Mouse (Mus musculus): Measurements from ENCODE around the gene Dcakd. TPM values are rescaled to one million over a fixed set of nuclear protein-coding genes. Genes with fewer than 3 reads are reported as not detected.

Gene Dcakd
- polyA plus RNA-seq, 1 experiment from 2014 or later: 276 TPM

DNA sequence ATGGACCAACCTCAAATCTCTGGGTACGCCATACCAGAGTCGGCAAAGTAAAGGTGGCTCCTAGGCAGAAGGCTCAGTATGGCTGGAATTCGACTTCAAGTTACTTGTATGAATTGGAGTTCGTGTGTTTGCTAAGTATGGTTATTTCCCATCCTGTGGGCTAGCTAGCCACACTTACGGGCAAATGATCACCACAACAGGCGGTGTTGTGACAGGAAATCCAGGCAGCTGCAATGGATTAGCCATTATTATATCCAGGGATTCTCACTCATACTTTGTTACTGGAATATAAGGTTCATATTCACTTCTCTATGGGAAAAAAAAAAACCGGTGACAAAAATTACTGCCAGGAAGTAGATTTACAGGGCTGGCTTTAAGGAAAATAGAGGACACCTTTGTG, 8.8 kb downstream of the Dcakd start:
- Histone ChIP-seq H3K9ac (ENCODE audit: low read length) (no peak overlapping the region), H3K9me3 (ENCODE audit: control insufficient read depth, low read length) (no peaks in the 10 kb centered on the region), H3K4me2 (ENCODE audit: low read depth, low read length, severe bottlenecking) (no peak overlapping the region), H3K36me3 (ENCODE audit: control insufficient read depth, insufficient read depth, low read length) (no peaks in the 10 kb centered on the region), H3K4me1 (replicated peaks; ENCODE audit: control insufficient read depth, insufficient read depth, low read length) (peaks cover 3% of the 10 kb centered on the region; the same call in 1 of the 2 replicates), H3K27me3 (ENCODE audit: control insufficient read depth, insufficient read depth, low read length) (no peaks in the 10 kb centered on the region), H3K4me3 (ENCODE audit: low read depth, low read length) (no peak overlapping the region), H3K27ac (ENCODE audit: low read depth, low read length) (no peak overlapping the region)
- WGBS: 90% methylated on average over 7 of the region's 7 CpGs
- DNase-seq (ENCODE audit: low spot score): no peak
- ATAC-seq (replicated peaks; ENCODE audit: low FRiP score): no peak

GRCm38 (mm10) chr11:103018860-103019259, 9.3 kb downstream of the Dcakd start:
- no peaks in the 10 kb centered on the region for H3K36me3 ChIP-seq (ENCODE audit: control insufficient read depth, insufficient read depth, low read length)
- H3K4me3 ChIP-seq (ENCODE audit: low read depth, low read length): no peak overlapping the region
- ATAC-seq (replicated peaks; ENCODE audit: low FRiP score) (no peak), DNase-seq (ENCODE audit: low spot score) (no peak)
- peaks cover 3% of the 10 kb centered on the region; the same call in 1 of the 2 replicates for H3K4me1 ChIP-seq (replicated peaks; ENCODE audit: control insufficient read depth, insufficient read depth, low read length)
- H3K27ac ChIP-seq (ENCODE audit: low read depth, low read length): no peak overlapping the region
- 80% methylated on average over 6 of the region's 6 CpGs for WGBS
- H3K9ac ChIP-seq (ENCODE audit: low read length): no peak overlapping the region
- no peak overlapping the region for H3K4me2 ChIP-seq (ENCODE audit: low read depth, low read length, severe bottlenecking)
- H3K9me3 ChIP-seq (ENCODE audit: control insufficient read depth, low read length): no peaks in the 10 kb centered on the region
- H3K27me3 ChIP-seq (ENCODE audit: control insufficient read depth, insufficient read depth, low read length): no peaks in the 10 kb centered on the region

- whole genome bisulfite sequencing: 79% methylated on average over 9 of the region's 9 CpGs
- Histone ChIP-seq H3K9me3 (ENCODE audit: control insufficient read depth, low read length) (no peaks in the 10 kb centered on the region), H3K9ac (ENCODE audit: low read length) (no peak overlapping the region), H3K4me1 (replicated peaks; ENCODE audit: control insufficient read depth, insufficient read depth, low read length) (peaks cover 3% of the 10 kb centered on the region; the same call in 1 of the 2 replicates), H3K4me3 (ENCODE audit: low read depth, low read length) (no peak overlapping the region), H3K27ac (ENCODE audit: low read depth, low read length) (no peak overlapping the region), H3K4me2 (ENCODE audit: low read depth, low read length, severe bottlenecking) (no peak overlapping the region), H3K27me3 (ENCODE audit: control insufficient read depth, insufficient read depth, low read length) (no peaks in the 10 kb centered on the region), H3K36me3 (ENCODE audit: control insufficient read depth, insufficient read depth, low read length) (peaks cover 3% of the 10 kb centered on the region; the same call in 1 of the 2 replicates)
- DNase-seq (ENCODE audit: low spot score) (no peak), ATAC-seq (replicated peaks; ENCODE audit: low FRiP score) (no peak)
Measured at GRCm38 (mm10) chr11:103017661-103018060, 10.5 kb downstream of the Dcakd start.

GRCm38 (mm10) chr11:103016930-103017329, 11.2 kb downstream of the Dcakd start:
- H3K4me3 ChIP-seq (ENCODE audit: low read depth, low read length): peak overlapping the region; percentile 68
- H3K4me2 ChIP-seq (ENCODE audit: low read depth, low read length, severe bottlenecking): peak overlapping the region; percentile 54
- H3K9me3 ChIP-seq (ENCODE audit: control insufficient read depth, low read length): no peaks in the 10 kb centered on the region
- H3K4me1 ChIP-seq (replicated peaks; ENCODE audit: control insufficient read depth, insufficient read depth, low read length): peaks cover 3% of the 10 kb centered on the region; the same call in 1 of the 2 replicates
- H3K9ac ChIP-seq (ENCODE audit: low read length): peak overlapping the region; percentile 94
- peak; percentile 97 for ATAC-seq (replicated peaks; ENCODE audit: low FRiP score)
- H3K27ac ChIP-seq (ENCODE audit: low read depth, low read length): peak overlapping the region; percentile 93
- peak; percentile 98 for DNase-seq (ENCODE audit: low spot score)
- H3K36me3 ChIP-seq (ENCODE audit: control insufficient read depth, insufficient read depth, low read length): peaks cover 3% of the 10 kb centered on the region; the same call in 1 of the 2 replicates
- under 1% methylated on average over 40 of the region's 41 CpGs for WGBS
- no peaks in the 10 kb centered on the region for H3K27me3 ChIP-seq (ENCODE audit: control insufficient read depth, insufficient read depth, low read length)

DNA sequence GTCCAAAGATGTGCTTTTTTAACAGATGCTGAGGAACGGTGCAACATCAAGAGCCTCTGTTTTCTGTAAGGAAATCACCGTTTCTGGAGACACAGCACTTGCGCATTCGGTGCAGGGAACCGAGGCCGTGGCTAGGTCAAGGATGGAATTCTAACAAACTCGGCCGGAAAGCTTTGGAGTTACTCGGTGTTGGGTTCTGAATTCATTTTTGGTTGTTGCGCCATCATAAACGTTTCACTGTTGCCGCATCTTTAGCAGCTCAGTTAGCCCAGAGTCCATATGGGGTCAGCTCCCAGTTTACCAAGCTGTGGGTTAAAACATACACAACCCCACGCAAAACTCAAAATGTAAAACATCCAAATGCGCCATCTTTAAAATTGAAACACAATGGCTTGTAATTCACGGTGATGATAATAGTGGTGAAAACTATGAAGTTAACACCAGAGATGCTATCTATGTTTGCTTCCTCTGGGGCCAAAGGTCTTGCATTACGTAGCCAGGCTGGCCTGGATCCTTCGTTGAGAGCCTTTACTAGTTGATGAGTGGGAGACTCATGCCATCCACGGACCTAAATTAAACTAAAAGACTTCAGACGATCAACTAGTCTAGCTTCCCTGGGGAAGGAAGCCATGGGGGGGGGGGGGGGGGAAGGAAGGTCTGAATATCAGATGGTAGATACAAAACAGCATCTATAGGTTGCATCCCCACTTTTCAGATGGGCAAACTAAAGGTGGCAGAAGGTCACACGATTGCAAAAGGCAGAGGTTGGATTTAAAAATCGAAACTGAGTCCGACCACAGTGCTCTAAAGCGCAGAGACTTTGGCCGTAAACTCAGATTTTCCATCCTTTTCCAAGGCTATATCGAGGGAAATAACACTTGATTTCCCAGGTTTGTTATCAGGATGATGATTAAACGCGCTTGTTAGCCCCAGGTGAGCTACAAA, 12.0 kb downstream of the Dcakd start:
- peak overlapping the region; percentile 94 for H3K9ac ChIP-seq (ENCODE audit: low read length)
- DNase-seq (ENCODE audit: low spot score) (no peak), ATAC-seq (replicated peaks; ENCODE audit: low FRiP score) (no peak)
- peaks cover 3% of the 10 kb centered on the region; the same call in 1 of the 2 replicates for H3K4me1 ChIP-seq (replicated peaks; ENCODE audit: control insufficient read depth, insufficient read depth, low read length)
- H3K27ac ChIP-seq (ENCODE audit: low read depth, low read length): peak overlapping the region; percentile 93
- peak overlapping the region; percentile 54 for H3K4me2 ChIP-seq (ENCODE audit: low read depth, low read length, severe bottlenecking)
- no peaks in the 10 kb centered on the region for H3K9me3 ChIP-seq (ENCODE audit: control insufficient read depth, low read length)
- H3K27me3 ChIP-seq (ENCODE audit: control insufficient read depth, insufficient read depth, low read length): no peaks in the 10 kb centered on the region
- H3K4me3 ChIP-seq (ENCODE audit: low read depth, low read length): peak overlapping the region; percentile 68
- 51% methylated on average over 27 of the region's 27 CpGs for whole genome bisulfite sequencing
- H3K36me3 ChIP-seq (ENCODE audit: control insufficient read depth, insufficient read depth, low read length): peaks cover 3% of the 10 kb centered on the region; the same call in 1 of the 2 replicates

- Histone ChIP-seq H3K27me3 (ENCODE audit: control insufficient read depth, insufficient read depth, low read length) (no peaks in the 10 kb centered on the region), H3K4me3 (ENCODE audit: low read depth, low read length) (no peak overlapping the region), H3K9me3 (ENCODE audit: control insufficient read depth, low read length) (no peaks in the 10 kb centered on the region), H3K36me3 (ENCODE audit: control insufficient read depth, insufficient read depth, low read length) (peaks cover 3% of the 10 kb centered on the region; the same call in 1 of the 2 replicates), H3K27ac (ENCODE audit: low read depth, low read length) (no peak overlapping the region), H3K4me1 (replicated peaks; ENCODE audit: control insufficient read depth, insufficient read depth, low read length) (peaks cover 3% of the 10 kb centered on the region; the same call in 1 of the 2 replicates), H3K9ac (ENCODE audit: low read length) (no peak overlapping the region), H3K4me2 (ENCODE audit: low read depth, low read length, severe bottlenecking) (no peak overlapping the region)
- ATAC-seq (replicated peaks; ENCODE audit: low FRiP score): no peak
- 94% methylated on average over 2 of the region's 2 CpGs for WGBS
- DNase-seq (ENCODE audit: low spot score): no peak
Measured at GRCm38 (mm10) chr11:103011206-103011497, 17.0 kb downstream of the Dcakd start.

- peaks cover under 1% of the 10 kb centered on the region; the same call in 1 of the 2 replicates for H3K4me1 ChIP-seq (replicated peaks; ENCODE audit: control insufficient read depth, insufficient read depth, low read length)
- H3K27me3 ChIP-seq (ENCODE audit: control insufficient read depth, insufficient read depth, low read length): no peaks in the 10 kb centered on the region
- ATAC-seq (replicated peaks; ENCODE audit: low FRiP score) (no peak), DNase-seq (ENCODE audit: low spot score) (no peak)
- H3K4me2 ChIP-seq (ENCODE audit: low read depth, low read length, severe bottlenecking): no peak overlapping the region
- H3K4me3 ChIP-seq (ENCODE audit: low read depth, low read length): no peak overlapping the region
- no peak overlapping the region for H3K9ac ChIP-seq (ENCODE audit: low read length)
- no peak overlapping the region for H3K27ac ChIP-seq (ENCODE audit: low read depth, low read length)
- H3K36me3 ChIP-seq (ENCODE audit: control insufficient read depth, insufficient read depth, low read length): peaks cover 3% of the 10 kb centered on the region; the same call in 1 of the 2 replicates
- H3K9me3 ChIP-seq (ENCODE audit: control insufficient read depth, low read length): no peaks in the 10 kb centered on the region
- 95% methylated on average over 13 of the region's 13 CpGs for WGBS
Measured at GRCm38 (mm10) chr11:103010454-103011205, 17.5 kb downstream of the Dcakd start.

DNA sequence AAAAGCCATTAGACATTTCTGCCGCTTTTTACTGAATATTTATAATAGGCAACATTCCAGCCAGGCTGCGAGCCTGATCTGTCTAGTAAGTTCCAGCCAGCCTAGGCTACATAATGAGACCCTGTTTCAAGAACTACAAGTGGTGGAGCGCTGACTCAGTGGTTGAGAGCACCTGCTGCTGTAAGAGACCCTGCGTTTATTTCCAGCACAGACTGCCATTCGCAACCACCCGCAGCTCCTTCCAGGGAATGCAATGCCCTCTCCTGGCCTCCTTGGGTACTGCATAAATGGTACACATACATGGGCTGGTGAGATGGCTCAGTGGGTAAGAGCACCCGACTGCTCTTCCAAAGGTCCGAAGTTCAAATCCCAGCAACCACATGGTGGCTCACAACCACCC, 18.9 kb downstream of the Dcakd start:
- ATAC-seq (replicated peaks; ENCODE audit: low FRiP score) (no peak), DNase-seq (ENCODE audit: low spot score) (no peak)
- H3K4me1 ChIP-seq (replicated peaks; ENCODE audit: control insufficient read depth, insufficient read depth, low read length): no peaks in the 10 kb centered on the region
- no peak overlapping the region for H3K27ac ChIP-seq (ENCODE audit: low read depth, low read length)
- H3K27me3 ChIP-seq (ENCODE audit: control insufficient read depth, insufficient read depth, low read length): no peaks in the 10 kb centered on the region
- no peaks in the 10 kb centered on the region for H3K9me3 ChIP-seq (ENCODE audit: control insufficient read depth, low read length)
- no peak overlapping the region for H3K9ac ChIP-seq (ENCODE audit: low read length)
- WGBS: 94% methylated on average over 8 of the region's 8 CpGs
- H3K4me3 ChIP-seq (ENCODE audit: low read depth, low read length): no peak overlapping the region
- peaks cover 3% of the 10 kb centered on the region; the same call in 1 of the 2 replicates for H3K36me3 ChIP-seq (ENCODE audit: control insufficient read depth, insufficient read depth, low read length)
- no peak overlapping the region for H3K4me2 ChIP-seq (ENCODE audit: low read depth, low read length, severe bottlenecking)

Measured in forebrain, embryonic 11.5 days (tissue).